Mouse (Mus musculus): ENCODE measurements around the gene S100a3.

DNA sequence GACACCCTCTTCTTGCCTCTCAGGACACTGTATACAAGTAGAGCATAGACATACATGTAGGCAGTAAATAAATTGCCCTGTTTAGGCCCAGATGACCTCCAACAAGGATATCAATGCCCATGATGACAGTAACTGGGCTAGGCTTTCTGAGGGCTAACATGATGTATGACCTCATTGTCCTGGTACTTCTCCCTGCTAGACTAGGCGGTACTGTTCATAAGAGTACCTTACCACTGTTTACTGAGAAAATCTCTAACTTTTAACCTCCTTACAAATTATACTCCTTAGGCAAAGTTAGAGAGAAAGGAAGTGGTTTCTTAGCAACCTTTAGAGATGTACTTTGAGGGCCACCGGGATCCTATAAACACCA, 10.0 kb upstream of the S100a3 start:
- TF ChIP-seq CTCF (conservative IDR thresholded peaks at IDR 0.05; ENCODE audit: low read length) (no peak), NANOG (IDR thresholded peaks at IDR 0.05; ENCODE audit: borderline replicate concordance, low read length) (no peak), POU5F1 (IDR thresholded peaks at IDR 0.05; ENCODE audit: borderline replicate concordance, low read length) (no peak)
